Mouse (Mus musculus): ENCODE data around the gene Pitpna.
"Not testable (repeated sequence)": the region's sequence is repeated elsewhere in the genome, so short reads cannot be mapped to it uniquely, and the experiment has no call there.

Gene Pitpna

DNA sequence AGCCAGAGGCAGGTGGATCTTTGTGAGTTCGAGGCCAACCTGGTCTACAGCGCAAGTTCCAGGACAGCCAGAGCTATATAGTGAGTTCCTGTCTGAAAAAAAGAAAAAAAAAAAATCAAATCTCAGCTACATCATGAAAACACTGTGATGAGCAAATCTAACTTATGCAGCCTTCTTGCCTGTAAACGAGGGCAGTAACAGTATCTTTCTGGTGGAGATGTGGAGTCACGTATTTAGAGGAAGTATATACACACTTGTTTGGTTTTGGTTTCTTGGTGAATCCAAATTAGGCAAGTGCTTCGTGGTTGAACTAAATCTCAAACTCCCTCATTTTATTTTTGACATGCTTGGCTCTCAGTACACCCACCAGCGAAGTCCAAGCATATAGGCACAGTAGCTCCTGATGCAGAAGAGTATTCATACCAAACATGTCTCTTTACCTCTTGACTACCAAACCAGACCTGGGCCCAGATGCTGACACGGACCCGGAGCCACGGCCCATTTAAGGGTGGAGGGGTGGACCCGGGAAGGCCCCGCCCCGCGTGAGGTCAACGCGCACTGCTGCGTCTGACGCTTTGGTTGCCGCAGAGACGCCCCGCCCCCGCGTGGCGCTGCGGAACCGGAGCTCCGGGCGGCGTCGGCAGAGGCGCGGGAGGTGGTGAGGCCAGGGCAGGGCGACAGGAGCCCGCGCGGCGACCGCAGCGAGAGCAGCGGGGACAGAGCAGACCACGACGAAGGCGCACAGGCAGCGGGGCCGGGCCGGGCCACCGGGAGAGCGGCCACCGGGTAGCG, at the start of gene Pitpna:
Gene Pitpna, plus strand, starts transcription at position 605 of the 792 bp plus-strand sequence.
- DNase-seq, result peak; percentile 95 to 96

- DNase-seq, result peak; percentile 56 to 67
Measured at GRCm38 (mm10) chr11:75538184-75538969, 49.5 kb upstream of the Pitpna start.

DNA sequence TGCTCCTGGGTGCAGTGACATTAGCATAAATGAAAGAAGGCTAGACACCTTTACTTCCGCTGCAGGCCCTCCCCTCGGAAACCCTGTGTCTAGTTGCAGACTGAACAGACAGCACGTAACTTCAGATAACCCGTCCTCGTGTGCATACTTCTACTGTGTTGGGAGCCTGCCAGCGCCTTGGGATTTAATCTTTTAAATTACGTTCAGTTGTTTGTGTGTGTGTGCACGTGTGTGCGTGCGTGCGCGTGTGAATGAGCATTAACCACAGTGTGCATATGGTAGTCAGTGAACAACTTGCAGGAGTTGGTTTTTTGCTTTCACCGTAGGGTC, 49.0 kb upstream of the Pitpna start:
- no peak for DNase-seq

GRCm38 (mm10) chr11:75540209-75540608, 47.7 kb upstream of the Pitpna start:
- no peak for DNase-seq

GRCm38 (mm10) chr11:75540710-75541581, 47.0 kb upstream of the Pitpna start:
- DNase-seq, result peak in 1 of 2 experiments; percentile 50

- DNase-seq, result no peak
Measured at GRCm38 (mm10) chr11:75544713-75545112, 43.2 kb upstream of the Pitpna start.

DNA sequence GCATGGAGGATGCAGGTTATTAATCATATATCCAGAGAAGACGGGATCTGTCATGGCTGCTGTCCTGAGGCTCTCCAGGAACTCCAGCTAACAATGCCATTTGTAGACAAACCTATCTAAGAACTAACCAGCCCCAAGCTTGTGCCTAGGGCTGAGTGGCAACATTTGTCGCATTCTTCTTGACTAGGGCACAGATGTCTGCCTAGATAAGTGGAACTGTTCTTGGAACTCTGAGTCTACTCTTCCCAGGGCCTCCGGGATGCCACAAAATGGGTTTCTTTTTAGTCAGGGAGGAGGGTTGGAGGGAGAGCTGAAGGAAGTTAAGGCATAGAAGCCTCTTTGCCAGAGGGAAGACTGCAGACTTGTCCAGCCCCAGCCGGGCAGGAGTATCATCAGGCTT, 41.8 kb upstream of the Pitpna start:
- no peak for DNase-seq

DNA sequence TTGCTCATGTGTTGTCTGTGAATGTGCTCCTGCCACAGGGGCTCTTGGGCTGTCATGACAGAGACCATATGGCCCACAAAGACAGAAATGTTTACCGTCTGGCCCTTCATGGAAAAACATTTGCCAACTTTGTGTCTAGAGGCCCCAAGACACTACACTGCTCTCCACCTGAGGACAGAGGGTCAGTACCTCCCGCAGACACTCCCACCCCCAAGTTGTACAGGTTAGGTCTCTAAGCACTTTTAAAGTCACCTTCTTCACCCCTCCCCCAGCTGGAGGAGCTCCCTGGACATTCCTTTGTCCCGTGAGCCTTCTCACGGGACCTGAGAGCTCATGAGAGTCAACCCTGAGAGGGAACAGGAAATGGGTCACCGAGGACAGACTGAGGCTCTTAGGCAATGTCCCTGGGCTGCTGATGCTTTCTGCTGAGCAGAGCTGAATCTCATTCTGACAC, 38.2 kb upstream of the Pitpna start:
- peak; percentile 78 to 89 for DNase-seq

DNA sequence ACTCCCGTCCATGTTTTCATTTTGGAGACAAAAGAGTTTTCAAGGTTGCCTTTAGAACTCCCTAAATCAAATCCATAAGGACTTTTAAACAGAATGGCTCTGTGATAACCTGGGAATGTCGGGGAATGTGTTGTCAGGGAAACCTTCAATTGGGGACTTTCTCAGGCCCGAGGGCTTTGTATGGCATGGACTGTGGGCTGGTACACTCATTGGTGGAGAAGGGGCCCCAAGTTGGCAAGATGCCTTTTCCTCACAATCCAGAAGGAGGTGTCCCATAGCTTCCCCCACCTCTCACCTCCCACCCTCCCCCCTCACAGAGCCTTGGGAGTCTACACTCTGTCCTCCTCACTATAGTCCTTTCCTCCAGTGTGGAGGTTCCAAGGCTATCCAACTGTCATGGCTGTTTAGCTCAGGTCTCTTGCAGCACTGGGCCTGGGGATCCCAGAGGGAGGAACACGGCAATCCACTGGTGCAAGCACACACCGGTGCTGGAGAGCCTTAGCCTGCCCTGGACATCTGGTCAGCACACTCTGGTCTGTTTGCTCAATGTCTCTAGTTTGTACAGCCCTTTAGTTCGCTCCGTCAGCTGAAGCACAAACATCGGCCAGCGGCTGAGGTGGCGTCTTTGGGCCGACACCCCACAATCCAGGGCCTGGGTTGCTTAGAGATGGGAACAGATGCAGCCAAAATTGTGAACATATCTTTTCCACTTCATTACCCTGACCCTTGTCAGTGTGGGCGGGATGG, 37.5 kb upstream of the Pitpna start:
- peak; percentile 77 to 87 for DNase-seq

GRCm38 (mm10) chr11:75551321-75551720, 36.6 kb upstream of the Pitpna start:
- no peak for DNase-seq

DNA sequence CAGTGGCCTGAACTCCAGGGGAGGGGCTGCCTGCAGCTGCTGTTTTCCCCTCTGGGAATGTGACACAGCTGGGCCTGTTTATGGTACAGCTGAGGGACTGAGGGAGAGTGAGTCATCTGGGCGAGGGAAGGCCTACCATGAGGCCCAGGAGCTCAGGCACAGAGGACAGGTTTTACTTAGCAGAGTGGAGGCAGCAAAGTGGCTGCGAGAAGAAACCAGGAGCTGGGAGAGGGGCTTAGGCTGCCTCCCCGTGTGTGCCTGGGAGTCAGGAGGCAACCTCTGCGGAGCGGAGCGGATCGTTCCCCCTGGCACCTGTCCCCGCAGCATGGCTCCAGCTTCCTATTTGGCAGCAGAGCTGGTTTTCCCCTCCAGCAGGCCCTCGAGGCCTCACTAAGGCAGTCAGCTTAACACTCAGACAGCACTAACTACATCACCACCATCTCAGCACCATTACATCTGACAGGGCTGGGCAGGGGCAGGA, 35.9 kb upstream of the Pitpna start:
- DNase-seq, result peak; percentile 61 to 69

DNA sequence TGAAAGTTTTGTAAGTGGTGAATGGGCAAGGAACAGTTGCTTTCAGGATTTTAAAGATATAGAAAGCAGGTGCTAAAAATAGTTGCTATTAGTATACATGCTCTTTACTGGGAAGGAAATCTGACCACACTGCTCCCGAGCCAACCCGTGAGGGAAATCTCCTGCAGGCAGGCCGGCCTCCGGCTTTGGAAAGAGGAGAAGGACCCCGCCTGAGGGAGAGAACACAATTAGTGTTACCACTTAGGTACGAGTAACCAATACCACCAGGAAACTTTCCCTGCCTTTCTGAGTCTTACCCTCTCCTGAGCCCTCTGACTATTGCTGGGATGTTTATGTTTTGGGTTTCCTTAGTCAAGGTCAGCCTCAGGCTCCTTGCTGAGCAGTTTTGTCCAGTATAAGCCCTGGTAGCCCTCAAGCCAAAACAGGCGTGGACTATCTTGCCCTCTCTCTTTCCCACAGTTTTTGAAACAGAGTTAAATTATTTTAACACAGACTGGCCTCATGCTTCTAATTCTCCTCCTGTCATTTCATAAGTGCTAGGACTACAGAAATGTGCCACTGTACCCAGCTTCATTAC, 34.9 kb upstream of the Pitpna start:
- DNase-seq, result no peak

GRCm38 (mm10) chr11:75556006-75556405, 31.9 kb upstream of the Pitpna start:
- DNase-seq, result not testable (repeated sequence)

- DNase-seq, result no peak
Measured at GRCm38 (mm10) chr11:75557142-75557541, 30.8 kb upstream of the Pitpna start.

- DNase-seq, result no peak
Measured at GRCm38 (mm10) chr11:75558101-75558500, 29.8 kb upstream of the Pitpna start.

GRCm38 (mm10) chr11:75559870-75560504, 27.9 kb upstream of the Pitpna start:
- no peak for DNase-seq

DNA sequence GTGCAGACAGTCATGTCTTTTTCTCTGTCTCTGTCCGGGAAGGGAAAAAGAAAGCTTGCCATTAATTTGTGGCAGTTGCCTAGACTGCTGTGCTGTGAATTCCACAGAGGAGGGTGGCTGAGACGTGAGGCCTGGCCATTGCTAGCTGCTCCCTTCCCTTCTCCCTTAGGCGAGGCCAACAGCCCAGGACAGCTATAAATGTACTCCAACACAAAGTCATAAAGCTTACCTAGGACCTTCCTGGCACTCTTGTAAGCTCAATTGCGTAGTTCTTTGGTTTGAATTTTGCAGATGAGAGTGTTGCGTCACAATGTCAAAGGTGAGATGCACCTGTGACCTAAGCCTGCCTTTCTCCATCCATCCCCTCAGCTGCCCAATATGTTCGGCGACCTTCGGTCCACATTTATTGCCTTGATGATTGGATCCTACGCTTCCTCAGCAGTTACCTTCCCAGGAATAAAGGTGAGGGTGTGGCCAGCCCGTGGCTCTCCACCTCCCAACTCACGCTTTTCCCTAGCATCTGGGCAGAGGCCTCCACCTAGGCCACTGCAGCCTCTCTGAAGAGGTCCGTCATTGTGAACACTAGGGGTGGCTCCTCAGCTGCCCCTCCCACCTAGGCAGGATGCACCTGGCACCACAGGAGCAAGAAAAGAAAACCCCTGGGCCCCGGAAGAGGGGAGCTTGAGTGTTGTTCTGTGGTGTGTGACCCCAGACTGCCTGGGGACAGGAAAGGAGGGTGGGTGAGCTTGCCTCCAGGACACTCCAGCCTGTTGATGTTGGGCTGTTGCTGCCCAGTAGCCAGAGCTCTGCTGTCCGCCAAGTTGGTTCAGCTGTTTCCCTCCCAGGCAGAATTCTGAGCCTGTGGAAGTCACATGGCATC, 27.1 kb upstream of the Pitpna start:
- no peak for DNase-seq

- no peak for DNase-seq
Measured at GRCm38 (mm10) chr11:75561410-75561791, 26.5 kb upstream of the Pitpna start.

DNA sequence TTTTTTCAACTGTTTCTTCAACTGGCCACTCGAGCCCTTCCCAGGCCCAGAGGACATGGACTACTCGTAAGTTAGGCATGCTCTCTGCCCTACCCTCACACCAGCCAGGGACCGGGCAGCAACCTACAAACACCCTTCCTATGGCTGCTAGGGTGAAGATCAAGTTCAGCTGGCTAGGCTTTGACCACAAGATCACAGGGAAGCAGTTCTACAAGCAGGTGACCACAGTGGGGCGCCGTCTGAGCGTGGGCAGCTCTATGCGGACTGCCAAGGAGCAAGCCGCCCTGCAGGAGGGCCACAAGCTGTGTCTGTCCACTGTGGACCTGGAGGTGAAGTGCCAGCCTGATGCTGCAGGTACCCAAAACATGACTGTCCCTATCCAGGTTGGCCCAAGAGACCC, 25.1 kb upstream of the Pitpna start:
- DNase-seq, result no peak

- DNase-seq, result peak; percentile 75 to 84
Measured at GRCm38 (mm10) chr11:75563851-75564548, 23.9 kb upstream of the Pitpna start.

All from lung, adult 18-20 months (tissue).